Mouse (Mus musculus) embryonic facial prominence, embryonic 11.5 days (tissue): ENCODE results near the gene Cdh13. TPM values are rescaled to one million over a fixed set of nuclear protein-coding genes. Genes with fewer than 3 reads are reported as not detected.
"Not testable (repeated sequence)": the region's sequence is repeated elsewhere in the genome, so short reads cannot be mapped to it uniquely, and the experiment has no call there.

Experiments
- ATAC-seq: fragments of 200-750 bp; cut with Nextera tagmentation; replicated peaks from 2 replicates; pipeline ENCODE4 v1.8.0; 2017; ENCODE audit warnings: low read depth; ENCODE audit not compliant: insufficient number of reproducible peaks, low FRiP score, low TSS enrichment
- DNase-seq: peaks from one replicate; pipeline ENCODE4 v3.0.0-alpha.2; 2015; ENCODE audit warnings: low spot score
- H3K27ac ChIP-seq: fragments of 300-500 bp; sonication (generic); replicated peaks from 2 replicates; pipeline ENCODE4 v1.5.1; 2014; ENCODE audit warnings: mild to moderate bottlenecking, low read depth, low read length, control low read depth
- H3K27me3 ChIP-seq: fragments of 300-500 bp; sonication (generic); 2 replicates; pipeline ENCODE4 v1.6.1; 2014; ENCODE audit warnings: mild to moderate bottlenecking, low read length, moderate library complexity, mixed read lengths; ENCODE audit not compliant: control insufficient read depth, insufficient read depth
- H3K36me3 ChIP-seq: fragments of 300-500 bp; sonication (generic); replicated peaks from 2 replicates; pipeline ENCODE4 v1.6.1; 2014; ENCODE audit warnings: low read depth, mild to moderate bottlenecking, low read length, moderate library complexity, mixed read lengths; ENCODE audit not compliant: control insufficient read depth, insufficient read depth
- H3K4me1 ChIP-seq: fragments of 300-500 bp; sonication (generic); 2 replicates; pipeline ENCODE4 v1.6.1; 2014; ENCODE audit warnings: low read length, mixed read lengths; ENCODE audit not compliant: control insufficient read depth, insufficient read depth
- H3K4me2 ChIP-seq: fragments of 300-500 bp; sonication (generic); 2 replicates; pipeline ENCODE4 v1.6.1; 2014; ENCODE audit warnings: low read depth, mild to moderate bottlenecking, control low read depth, low read length, moderate library complexity
- H3K4me3 ChIP-seq: fragments of 300-500 bp; sonication (generic); 2 replicates; pipeline ENCODE4 v1.5.1; 2014; ENCODE audit warnings: low read depth, low read length, control low read depth
- H3K9ac ChIP-seq: fragments of 300-500 bp; sonication (generic); replicated peaks from 2 replicates; pipeline ENCODE4 v1.6.1; 2014; ENCODE audit warnings: mild to moderate bottlenecking, control low read depth, low read length
- H3K9me3 ChIP-seq: fragments of 300-500 bp; sonication (generic); replicated peaks from 2 replicates; pipeline ENCODE4 v1.6.1; 2016; ENCODE audit warnings: mild to moderate bottlenecking, low read length, inconsistent platforms, mixed read lengths; ENCODE audit not compliant: control insufficient read depth
- WGBS: fragments of 180-500 bp; shearing (Covaris S2); extraction: QIAGEN DNeasy Blood & Tissue Kit; methylation state at CpG from one replicate; pipeline ENCODE4 v1.1.7; 2014; 5-methylcytosine and 5-hydroxymethylcytosine counted together
- polyA plus RNA-seq: library from polyadenylated mRNA; unstranded; fragments of >200 nt; fragmentation: Nextera tagmentation; extraction: Ambion mirVana; gene quantifications from 2 replicates; pipeline ENCODE4 v1.2.1, GENCODE M21; 2014

The Cdh13 gene
- polyA plus RNA-seq, 1 experiment from 2014 or later, result 7.1 TPM

- no peak for ATAC-seq
These were observed 470.6 kb downstream of the Cdh13 start for GRCm38 (mm10) chr8:118754119-118754518.

GRCm38 (mm10) chr8:118777507-118777906, 494.0 kb downstream of the Cdh13 start:
- H3K4me1 ChIP-seq, H3K4me3 ChIP-seq, H3K27me3 ChIP-seq, H3K27ac ChIP-seq, ATAC-seq, H3K9me3 ChIP-seq, H3K36me3 ChIP-seq, DNase-seq, H3K9ac ChIP-seq, H3K4me2 ChIP-seq: not testable (repeated sequence)
- WGBS, result 88% methylated on average over 6 of the region's 6 CpGs

More at GRCm38 (mm10) chr8:118754119-118754518, 470.6 kb downstream of the Cdh13 start:
- Histone ChIP-seq H3K4me1 (no peaks in the 10 kb centered on the region), H3K36me3 (no peaks in the 10 kb centered on the region), H3K27me3 (no peaks in the 10 kb centered on the region), H3K27ac (no peak overlapping the region), H3K4me3 (no peak overlapping the region), H3K9ac (no peak overlapping the region), H3K4me2 (no peak overlapping the region), H3K9me3 (no peaks in the 10 kb centered on the region)
- no peak for DNase-seq
- whole genome bisulfite sequencing, result 82% methylated on average over 7 of the region's 7 CpGs

- Histone ChIP-seq H3K4me3 (no peak overlapping the region), H3K36me3 (no peaks in the 10 kb centered on the region), H3K4me1 (no peaks in the 10 kb centered on the region), H3K27me3 (no peaks in the 10 kb centered on the region), H3K27ac (no peak overlapping the region), H3K9me3 (no peaks in the 10 kb centered on the region), H3K9ac (no peak overlapping the region), H3K4me2 (no peak overlapping the region)
- 85% methylated on average over 1 of the region's 1 CpGs for WGBS
- no peak for DNase-seq
- no peak for ATAC-seq
These were observed 494.8 kb downstream of the Cdh13 start for GRCm38 (mm10) chr8:118778374-118778773.

- no peaks in the 10 kb centered on the region for H3K4me1 ChIP-seq
- H3K27ac ChIP-seq, result no peak overlapping the region
- DNase-seq (no peak), ATAC-seq (no peak)
- no peaks in the 10 kb centered on the region for H3K36me3 ChIP-seq
- WGBS, result 92% methylated on average over 13 of the region's 13 CpGs
- no peak overlapping the region for H3K4me2 ChIP-seq
- H3K9me3 ChIP-seq, result no peaks in the 10 kb centered on the region
- no peaks in the 10 kb centered on the region for H3K27me3 ChIP-seq
- H3K4me3 ChIP-seq, result no peak overlapping the region
- H3K9ac ChIP-seq, result no peak overlapping the region
These were observed 502.1 kb downstream of the Cdh13 start for GRCm38 (mm10) chr8:118785646-118786045.

- H3K27me3 ChIP-seq, result no peaks in the 10 kb centered on the region
- WGBS, result 83% methylated on average over 7 of the region's 7 CpGs
- DNase-seq (no peak), ATAC-seq (no peak)
- H3K9ac ChIP-seq, result no peak overlapping the region
- no peaks in the 10 kb centered on the region for H3K36me3 ChIP-seq
- no peaks in the 10 kb centered on the region for H3K9me3 ChIP-seq
- no peaks in the 10 kb centered on the region for H3K4me1 ChIP-seq
- H3K4me3 ChIP-seq, result no peak overlapping the region
- H3K4me2 ChIP-seq, result no peak overlapping the region
- H3K27ac ChIP-seq, result no peak overlapping the region
These were observed 506.1 kb downstream of the Cdh13 start for GRCm38 (mm10) chr8:118789649-118790048.

GRCm38 (mm10) chr8:118794886-118795285, 511.4 kb downstream of the Cdh13 start:
- no peak overlapping the region for H3K4me3 ChIP-seq
- WGBS, result 87% methylated on average over 9 of the region's 9 CpGs
- H3K9me3 ChIP-seq, result no peaks in the 10 kb centered on the region
- ATAC-seq (no peak), DNase-seq (no peak)
- H3K4me2 ChIP-seq, result no peak overlapping the region
- H3K4me1 ChIP-seq, result no peaks in the 10 kb centered on the region
- no peak overlapping the region for H3K9ac ChIP-seq
- H3K27ac ChIP-seq, result no peak overlapping the region
- no peaks in the 10 kb centered on the region for H3K27me3 ChIP-seq
- no peaks in the 10 kb centered on the region for H3K36me3 ChIP-seq

GRCm38 (mm10) chr8:118796491-118796890, 513.0 kb downstream of the Cdh13 start:
- DNase-seq (no peak), ATAC-seq (no peak)
- Histone ChIP-seq H3K4me3 (no peak overlapping the region), H3K4me1 (no peaks in the 10 kb centered on the region), H3K4me2 (no peak overlapping the region), H3K27ac (no peak overlapping the region), H3K9me3 (no peaks in the 10 kb centered on the region; the same call in 1 of the 2 replicates), H3K9ac (no peak overlapping the region), H3K36me3 (no peaks in the 10 kb centered on the region), H3K27me3 (no peaks in the 10 kb centered on the region)
- 58% methylated on average over 7 of the region's 7 CpGs for WGBS

- no peak overlapping the region for H3K27ac ChIP-seq
- ATAC-seq (no peak), DNase-seq (no peak)
- H3K9me3 ChIP-seq, result no peaks in the 10 kb centered on the region; the same call in 1 of the 2 replicates
- H3K4me2 ChIP-seq, result no peak overlapping the region
- H3K4me3 ChIP-seq, result no peak overlapping the region
- H3K36me3 ChIP-seq, result no peaks in the 10 kb centered on the region
- no peaks in the 10 kb centered on the region for H3K27me3 ChIP-seq
- WGBS, result 82% methylated on average over 3 of the region's 3 CpGs
- H3K4me1 ChIP-seq, result no peaks in the 10 kb centered on the region
- H3K9ac ChIP-seq, result no peak overlapping the region
These were observed 513.6 kb downstream of the Cdh13 start for GRCm38 (mm10) chr8:118797127-118797526.
